Mouse (Mus musculus): ENCODE data around the gene Add3.

GRCm38 (mm10) chr19:53125679-53126078 lies 14.6 kb upstream of the Add3 start:
- TF ChIP-seq CTCF (IDR thresholded peaks at IDR 0.05; ENCODE audit: low read depth, low read length) = no peak
- TF ChIP-seq GATA1 (IDR thresholded peaks at IDR 0.05; ENCODE audit: borderline replicate concordance, low read length) = no peak
- no peak for TF ChIP-seq POLR2AphosphoS5 (IDR thresholded peaks at IDR 0.05; ENCODE audit: insufficient replicate concordance, low read depth, low read length)
